Mouse (Mus musculus) thymus, adult 2 months (tissue): ENCODE measurements around the gene Gpr171. TPM values are rescaled to one million over a fixed set of nuclear protein-coding genes. Genes with fewer than 3 reads are reported as not detected.
"Not testable (repeated sequence)": the region's sequence is repeated elsewhere in the genome, so short reads cannot be mapped to it uniquely, and the experiment has no call there.

ENCODE experiments used
- DNase-seq: peaks from one replicate; pipeline ENCODE4 v3.0.0; 2021
- H3K27ac ChIP-seq: fragments of 200-500 bp; 2 replicates; pipeline ENCODE4 v1.5.1; 2012; ENCODE audit warnings: low read length, control low read depth; ENCODE audit not compliant: control insufficient read depth, insufficient read depth
- H3K27me3 ChIP-seq: fragments of 200-500 bp; 2 replicates; pipeline ENCODE4 v1.6.1; 2012; ENCODE audit warnings: mild to moderate bottlenecking, low read length, moderate library complexity, mixed read lengths; ENCODE audit not compliant: control insufficient read depth, insufficient read depth
- H3K36me3 ChIP-seq: fragments of 200-500 bp; 2 replicates; pipeline ENCODE4 v1.6.1; 2012; ENCODE audit warnings: mild to moderate bottlenecking, low read length, moderate library complexity; ENCODE audit not compliant: control insufficient read depth, insufficient read depth
- H3K4me1 ChIP-seq: fragments of 200-500 bp; replicated peaks from 2 replicates; pipeline ENCODE4 v1.6.1; 2012; ENCODE audit warnings: low read length; ENCODE audit not compliant: control insufficient read depth, insufficient read depth
- H3K4me3 ChIP-seq: fragments of 200-500 bp; 2 replicates; pipeline ENCODE4 v1.5.1; 2012; ENCODE audit warnings: mild to moderate bottlenecking, low read length, control low read depth, moderate library complexity; ENCODE audit not compliant: control insufficient read depth, insufficient read depth
- CTCF ChIP-seq: fragments of 200-500 bp; IDR thresholded peaks from 2 replicates; pipeline ENCODE4 v1.5.1; 2012; ENCODE audit warnings: mild to moderate bottlenecking, control low read depth, low read length, moderate library complexity, borderline replicate concordance; ENCODE audit not compliant: control insufficient read depth, poor library complexity, insufficient read depth; ENCODE audit errors: extremely low read depth
- POLR2A ChIP-seq: fragments of 200-500 bp; IDR thresholded peaks from 2 replicates; pipeline ENCODE4 v1.6.1; 2012; ENCODE audit warnings: mild to moderate bottlenecking, low read length, control low read depth, moderate library complexity; ENCODE audit not compliant: control insufficient read depth, poor library complexity, insufficient read depth; ENCODE audit errors: extremely low read depth
- WGBS: fragments of 180-500 bp; shearing (Covaris S2); methylation state at CpG from one replicate; pipeline ENCODE4 v1.1.7; 2018; 5-methylcytosine and 5-hydroxymethylcytosine counted together
- polyA plus RNA-seq: library from polyadenylated mRNA; depleted of rRNA; stranded (reverse); fragments of >200 nt; gene quantifications from 2 replicates; pipeline ENCODE4 v1.2.3, GENCODE M21; 2012; rRNA removed

Gene Gpr171
- 14.3 and 15.0 TPM in 2 replicates for polyA plus RNA-seq

GRCm38 (mm10) chr3:59101218-59101986 is at the start of gene Gpr171:
Gene Gpr171, minus strand, starts transcription at chr3:59101821.
- peak within 1 kb of the TSS; percentile 52 for H3K4me3 ChIP-seq
- TF ChIP-seq CTCF (no peak), POLR2A (no peak)
- H3K27me3 ChIP-seq, result no peaks in the 10 kb centered on the region
- peaks cover 15% of the 10 kb centered on the region for H3K36me3 ChIP-seq
- WGBS, result 7% methylated on average over 6 of the region's 6 CpGs
- H3K4me1 ChIP-seq, result peaks cover 15% of the 10 kb centered on the region
- DNase-seq, result peak; percentile 51
- H3K27ac ChIP-seq, result peak within 1 kb of the TSS; percentile 78

GRCm38 (mm10) chr3:59150624-59151023 is 49.0 kb upstream of the Gpr171 start:
- no peaks in the 10 kb centered on the region for H3K27me3 ChIP-seq
- H3K4me1 ChIP-seq, result no peaks in the 10 kb centered on the region
- H3K4me3 ChIP-seq, result no peak overlapping the region
- no peak for TF ChIP-seq POLR2A
- no peak for TF ChIP-seq CTCF
- over 99% methylated on average over 2 of the region's 2 CpGs for WGBS
- DNase-seq, result no peak
- H3K27ac ChIP-seq, result no peak overlapping the region
- no peaks in the 10 kb centered on the region for H3K36me3 ChIP-seq

- no peaks in the 10 kb centered on the region for H3K36me3 ChIP-seq
- no peak for DNase-seq
- no peaks in the 10 kb centered on the region for H3K27me3 ChIP-seq
- no peak overlapping the region for H3K4me3 ChIP-seq
- H3K4me1 ChIP-seq, result no peaks in the 10 kb centered on the region
- H3K27ac ChIP-seq, result no peak overlapping the region
- TF ChIP-seq POLR2A, result no peak
- TF ChIP-seq CTCF, result no peak
Measured at GRCm38 (mm10) chr3:59149646-59150045, 48.0 kb upstream of the Gpr171 start.

- no peak for TF ChIP-seq CTCF
- no peak for TF ChIP-seq POLR2A
- Histone ChIP-seq H3K36me3 (no peaks in the 10 kb centered on the region), H3K27me3 (no peaks in the 10 kb centered on the region), H3K27ac (no peak overlapping the region), H3K4me3 (no peak overlapping the region), H3K4me1 (no peaks in the 10 kb centered on the region)
- no peak for DNase-seq
- 97% methylated on average over 5 of the region's 5 CpGs for WGBS
Measured at GRCm38 (mm10) chr3:59145194-59145593, 43.6 kb upstream of the Gpr171 start.

- Histone ChIP-seq H3K36me3 (no peaks in the 10 kb centered on the region), H3K4me1 (no peaks in the 10 kb centered on the region), H3K4me3 (no peak overlapping the region), H3K27me3 (no peaks in the 10 kb centered on the region), H3K27ac (no peak overlapping the region)
- DNase-seq, result no peak
- TF ChIP-seq CTCF, result no peak
- 94% methylated on average over 8 of the region's 8 CpGs for WGBS
Measured at GRCm38 (mm10) chr3:59141507-59142305, 40.1 kb upstream of the Gpr171 start.

- not testable (repeated sequence) for H3K36me3 ChIP-seq, H3K27ac ChIP-seq, H3K4me3 ChIP-seq, H3K27me3 ChIP-seq, H3K4me1 ChIP-seq, DNase-seq
- WGBS, result 97% methylated on average over 4 of the region's 4 CpGs
Measured at GRCm38 (mm10) chr3:59140941-59141340, 39.3 kb upstream of the Gpr171 start.

- 96% methylated on average over 2 of the region's 2 CpGs for WGBS
- H3K27me3 ChIP-seq, result no peaks in the 10 kb centered on the region
Measured at GRCm38 (mm10) chr3:59140115-59140514, 38.5 kb upstream of the Gpr171 start.

More at GRCm38 (mm10) chr3:59140115-59140514, 38.5 kb upstream of the Gpr171 start:
- Histone ChIP-seq H3K4me1 (no peaks in the 10 kb centered on the region), H3K36me3 (no peaks in the 10 kb centered on the region), H3K4me3 (no peak overlapping the region), H3K27ac (no peak overlapping the region)
- no peak for DNase-seq
- TF ChIP-seq CTCF (no peak), POLR2A (no peak)
